In the genomic region with DNA sequence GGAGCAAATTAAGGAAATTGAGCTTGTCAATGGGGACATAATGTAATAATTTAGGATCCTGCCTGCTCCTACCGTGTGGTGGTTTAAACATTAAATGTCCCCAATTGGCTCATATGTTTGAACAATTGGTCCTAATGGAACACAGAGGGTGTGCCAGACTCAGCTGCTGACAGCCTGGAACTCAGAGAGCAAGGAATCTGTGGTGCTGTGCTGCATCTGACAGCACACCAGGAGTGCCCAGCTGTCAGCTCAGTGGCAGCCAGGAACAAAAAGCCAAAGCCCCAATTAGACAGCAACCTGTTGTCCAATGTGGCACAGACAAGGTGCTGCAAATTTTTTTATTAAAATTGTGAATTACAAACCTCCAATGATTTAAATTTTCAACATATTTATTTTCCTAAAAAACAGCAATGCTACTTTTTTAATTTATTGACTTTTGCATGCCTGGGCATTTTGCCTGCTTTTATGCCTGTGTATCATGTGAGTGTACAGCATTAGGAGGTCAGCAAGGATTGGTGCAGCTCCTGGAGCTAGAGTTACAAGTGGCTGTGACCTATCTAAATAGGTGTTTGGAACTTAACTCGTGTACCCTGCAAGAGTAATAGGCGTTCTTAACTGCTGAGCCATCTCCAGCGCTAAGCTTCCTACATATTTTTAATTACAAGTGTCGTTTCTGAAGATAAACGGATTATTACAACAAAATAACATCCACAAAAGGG, we compare ENCODE assay signal across 14 mouse cellular contexts.
DNase-seq lines count a peak whose midpoint lies in the region; ATAC-seq and TF ChIP-seq lines count a peak whose summit lies in the region.
"Had no signal": no experiment of that assay in that cellular context is flagged by ENCODE, and none has a peak within 500 bp of the region (broad histone marks: within the 10 kb centered on the region; RNA-seq: fewer than 3 reads in every experiment).

No protein-coding gene starts in this region.

- H3K27me3 ChIP-seq in hindbrain, embryonic 11.5 days (ENCODE audit: control insufficient read depth, insufficient read depth, low read length) = no peaks in the 10 kb centered on the region
- H3K27me3 ChIP-seq in hindbrain, embryonic 10.5 days (ENCODE audit: insufficient read depth, poor library complexity, severe bottlenecking) = no peaks in the 10 kb centered on the region
- H3K27me3 ChIP-seq in forebrain, embryonic 15.5 days = no peaks in the 10 kb centered on the region
- no peaks in the 10 kb centered on the region for H3K27me3 ChIP-seq in neural tube, embryonic 13.5 days
- H3K27me3 ChIP-seq: embryonic facial prominence, embryonic 15.5 days had no signal

- H3K4me2 ChIP-seq in hindbrain, embryonic 11.5 days (replicated peaks; ENCODE audit: low read depth, low read length) = no peak overlapping the region
- H3K4me2 ChIP-seq in forebrain, embryonic 15.5 days (replicated peaks) = no peak overlapping the region
- H3K4me2 ChIP-seq in neural tube, embryonic 13.5 days = no peak overlapping the region
- H3K4me2 ChIP-seq: embryonic facial prominence, embryonic 15.5 days had no signal

- H3K9ac ChIP-seq in hindbrain, embryonic 11.5 days (ENCODE audit: low read depth, low read length) = no peak overlapping the region
- H3K9ac ChIP-seq in forebrain, embryonic 15.5 days (replicated peaks) = no peak overlapping the region
- H3K9ac ChIP-seq in neural tube, embryonic 13.5 days = no peak overlapping the region
- H3K9ac ChIP-seq: embryonic facial prominence, embryonic 15.5 days; liver, embryonic 14.5 days had no signal

- no peak for TF ChIP-seq CTCF in left cerebral cortex, adult 2 months (IDR thresholded peaks at IDR 0.05)

- 69% methylated on average over 6 of the region's 6 CpGs for WGBS in hindbrain, embryonic 11.5 days
- WGBS in hindbrain, embryonic 10.5 days = 75% methylated on average over 6 of the region's 6 CpGs
- WGBS in forebrain, embryonic 15.5 days = 58% methylated on average over 6 of the region's 6 CpGs
- WGBS in neural tube, embryonic 13.5 days = 62% methylated on average over 6 of the region's 6 CpGs

- no peak overlapping the region for H3K4me3 ChIP-seq in hindbrain, embryonic 11.5 days (ENCODE audit: low read depth, low read length)
- H3K4me3 ChIP-seq in hindbrain, embryonic 10.5 days = no peak overlapping the region
- no peak overlapping the region for H3K4me3 ChIP-seq in forebrain, embryonic 15.5 days
- no peak overlapping the region for H3K4me3 ChIP-seq in neural tube, embryonic 13.5 days
- no peak overlapping the region for H3K4me3 ChIP-seq in left cerebral cortex, adult 2 months
- H3K4me3 ChIP-seq: embryonic facial prominence, embryonic 15.5 days; gastrocnemius, adult 2 months had no signal

- no peaks in the 10 kb centered on the region for H3K9me3 ChIP-seq in hindbrain, embryonic 11.5 days (ENCODE audit: control insufficient read depth, low read length)
- no peaks in the 10 kb centered on the region for H3K9me3 ChIP-seq in hindbrain, embryonic 10.5 days
- H3K9me3 ChIP-seq in forebrain, embryonic 15.5 days = no peaks in the 10 kb centered on the region
- H3K9me3 ChIP-seq in neural tube, embryonic 13.5 days = no peaks in the 10 kb centered on the region
- H3K9me3 ChIP-seq: embryonic facial prominence, embryonic 15.5 days had no signal

- peak; percentile 81 for ATAC-seq in hindbrain, embryonic 11.5 days (ENCODE audit: low FRiP score)
- ATAC-seq in forebrain, embryonic 15.5 days (replicated peaks) = peak; percentile 96
- peak; percentile 86 for ATAC-seq in neural tube, embryonic 13.5 days (ENCODE audit: low read depth)

- intact Hi-C loops in left cerebral cortex, adult 2 months (cut with DNase I) = no loop called here
- intact Hi-C loops in heart, postnatal 14 days (cut with DNase I) = no loop called here

- no peak overlapping the region for H3K27ac ChIP-seq in hindbrain, embryonic 11.5 days (ENCODE audit: low read depth, low read length)
- no peak overlapping the region for H3K27ac ChIP-seq in hindbrain, embryonic 10.5 days
- H3K27ac ChIP-seq in forebrain, embryonic 15.5 days (replicated peaks) = peak overlapping the region; percentile 37; the same call in 1 of the 2 replicates
- no peak overlapping the region for H3K27ac ChIP-seq in neural tube, embryonic 13.5 days (replicated peaks)
- H3K27ac ChIP-seq in left cerebral cortex, adult 2 months = no peak overlapping the region
- H3K27ac ChIP-seq: embryonic facial prominence, embryonic 15.5 days; gastrocnemius, adult 2 months; liver, embryonic 14.5 days had no signal

- no peaks in the 10 kb centered on the region for H3K4me1 ChIP-seq in hindbrain, embryonic 11.5 days (replicated peaks; ENCODE audit: control insufficient read depth, insufficient read depth, low read length)
- H3K4me1 ChIP-seq in hindbrain, embryonic 10.5 days (replicated peaks) = no peaks in the 10 kb centered on the region
- 0 out of 2 replicates have a peak, but pooled peaks cover 8% of the 10 kb centered on the region for H3K4me1 ChIP-seq in forebrain, embryonic 15.5 days
- no peaks in the 10 kb centered on the region for H3K4me1 ChIP-seq in neural tube, embryonic 13.5 days (replicated peaks)
- H3K4me1 ChIP-seq: embryonic facial prominence, embryonic 15.5 days had no signal

- DNase-seq in hindbrain, embryonic 11.5 days (ENCODE audit: low spot score) = peak; percentile 5
- no peak for DNase-seq in hindbrain, embryonic 10.5 days (ENCODE audit: low spot score)
- DNase-seq in layer of hippocampus, adult 9-10 months (ENCODE audit: low spot score) = peak; percentile 20
- no peak for DNase-seq in left cerebral cortex, adult 2 months (ENCODE audit: extremely low spot score in 1 of 2, low spot score in 2 of 2)
- DNase-seq in heart, postnatal 14 days = no peak
- DNase-seq in heart, adult 11 months = no peak
- DNase-seq: adrenal gland, adult 2 months; cerebellum, adult 18-20 months; gastrocnemius, adult 2 months; kidney, adult 18-20 months had no signal

- no peaks in the 10 kb centered on the region for H3K36me3 ChIP-seq in hindbrain, embryonic 11.5 days (ENCODE audit: control insufficient read depth, insufficient read depth, low read length)
- no peaks in the 10 kb centered on the region for H3K36me3 ChIP-seq in hindbrain, embryonic 10.5 days
- no peaks in the 10 kb centered on the region for H3K36me3 ChIP-seq in forebrain, embryonic 15.5 days
- H3K36me3 ChIP-seq in neural tube, embryonic 13.5 days = no peaks in the 10 kb centered on the region
- H3K36me3 ChIP-seq: embryonic facial prominence, embryonic 15.5 days had no signal

Comparison
In these comparisons a context has a peak if more than half of its experiments do, and no peak if none do; other contexts are left out.
1. DNase-seq: peak in hindbrain, embryonic 11.5 days (single experiment) and layer of hippocampus, adult 9-10 months (single experiment); none in hindbrain, embryonic 10.5 days (single experiment), left cerebral cortex, adult 2 months (0 of 2), heart, postnatal 14 days (0 of 2) and heart, adult 11 months (single experiment).
2. Peak in every context shown above with its lines, with median percentiles within 50 percentile points of each other: ATAC-seq.